Mouse (Mus musculus) Muller cell, postnatal 12 days (primary cell): ENCODE results near the gene Zswim4.

Source experiments
- DNase-seq: peaks from one replicate; pipeline ENCODE4 v3.0.0-alpha.2; 2015; ENCODE audit errors: inconsistent ontology term

Zswim4 gene

GRCm38 (mm10) chr8:84183261-84184084 lies 53.4 kb downstream of the Zswim4 start:
- DNase-seq, result no peak

- no peak for DNase-seq
Measured at GRCm38 (mm10) chr8:84182833-84183232, 54.0 kb downstream of the Zswim4 start.

- peak; percentile 46 for DNase-seq
Measured at GRCm38 (mm10) chr8:84180530-84181190, 56.2 kb downstream of the Zswim4 start.

- no peak for DNase-seq
Measured at GRCm38 (mm10) chr8:84179946-84180345, 56.9 kb downstream of the Zswim4 start.

- no peak for DNase-seq
Measured at GRCm38 (mm10) chr8:84178592-84178991, 58.3 kb downstream of the Zswim4 start.

- DNase-seq, result no peak
Measured at GRCm38 (mm10) chr8:84177405-84177804, 59.5 kb downstream of the Zswim4 start.

GRCm38 (mm10) chr8:84176560-84176959 lies 60.3 kb downstream of the Zswim4 start:
- no peak for DNase-seq

- no peak for DNase-seq
Measured at GRCm38 (mm10) chr8:84173861-84174260, 63.0 kb downstream of the Zswim4 start.

GRCm38 (mm10) chr8:84170096-84170495 lies 66.8 kb downstream of the Zswim4 start:
- DNase-seq, result no peak

GRCm38 (mm10) chr8:84167696-84168095 lies 69.2 kb downstream of the Zswim4 start:
- no peak for DNase-seq
